Mouse (Mus musculus) liver, postnatal 0 days (tissue): Measurements from ENCODE around the gene Eid1.
A peak's percentile ranks its signal among the peaks of the same experiment; 100 is the strongest.

ENCODE experiments used
- CTCF ChIP-seq: sonication (generic); IDR thresholded peaks from 2 replicates; pipeline ENCODE4 v1.5.1; 2016; ENCODE audit warnings: antibody characterized with exemption, low read depth
- EP300 ChIP-seq: IDR thresholded peaks from 2 replicates; pipeline ENCODE4 v1.6.1; 2016; ENCODE audit warnings: antibody characterized with exemption, low read depth, mild to moderate bottlenecking

DNA sequence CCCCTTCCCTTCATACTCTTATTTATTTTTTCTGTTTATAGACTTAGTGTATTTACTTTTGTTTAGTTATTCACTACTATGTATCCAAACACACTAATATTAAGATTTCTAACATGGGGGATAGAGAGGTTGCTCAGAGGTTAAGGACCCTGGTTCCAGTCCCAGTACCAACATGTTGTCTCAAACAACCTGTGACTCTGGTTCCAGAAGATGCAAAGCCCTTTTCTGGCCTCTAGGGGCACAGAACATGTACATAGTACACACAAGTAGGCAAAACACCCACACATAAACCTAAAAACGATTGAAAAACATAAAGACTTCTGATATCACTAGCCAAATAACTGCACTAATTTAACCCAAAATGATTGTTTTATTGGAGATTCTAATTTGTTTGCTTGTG is 2.0 kb upstream of the Eid1 start:
- TF ChIP-seq CTCF = peak; percentile 62
- TF ChIP-seq EP300 = no peak
